Mouse (Mus musculus): ENCODE results near the gene Trpm1.

- TF ChIP-seq CTCF (IDR thresholded peaks at IDR 0.05; ENCODE audit: borderline replicate concordance, insufficient read depth, low read depth, low read length), result no peak
- TF ChIP-seq POLR2A (IDR thresholded peaks at IDR 0.05; ENCODE audit: borderline replicate concordance, insufficient read depth, low read length), result no peak
These were observed 80.7 kb downstream of the Trpm1 start for GRCm38 (mm10) chr7:64234310-64234820.

Measured in cerebellum, adult 2 months (tissue).